Mouse (Mus musculus): Measurements from ENCODE around the gene Antxrl. TPM values are rescaled to one million over a fixed set of nuclear protein-coding genes. Genes with fewer than 3 reads are reported as not detected.

Gene Antxrl
- polyA plus RNA-seq (2015; fragmentation: Nextera tagmentation; extraction: Ambion mirVana) = not detected in 2 replicates

DNA sequence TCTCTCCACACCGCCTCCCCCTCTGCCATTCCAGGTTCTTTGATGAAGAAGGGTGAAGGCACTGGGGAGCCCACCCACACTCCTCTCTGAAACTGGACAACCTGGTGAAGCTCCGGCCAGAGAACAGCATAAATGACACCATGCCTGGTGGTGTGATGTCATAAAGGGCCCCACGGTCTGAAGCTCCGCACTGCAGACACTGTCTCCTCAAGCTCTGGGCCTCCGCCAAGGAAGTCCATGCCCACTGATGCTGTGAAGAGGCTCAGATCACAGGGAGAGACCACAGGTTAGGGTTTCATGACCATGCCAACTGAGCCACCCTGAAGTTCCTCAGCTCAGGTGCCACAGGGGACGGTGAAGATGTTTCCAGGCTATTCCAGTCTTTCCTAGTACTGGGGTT, at the start of gene Antxrl:
Antxrl (plus strand) TSS at position 192 of the 400 bp plus-strand sequence.
- Histone ChIP-seq H3K4me1 (replicated peaks; ENCODE audit: control insufficient read depth, insufficient read depth) (no peaks in the 10 kb centered on the region), H3K4me2 (replicated peaks; ENCODE audit: low read depth) (no peak within 1 kb of the TSS), H3K9ac (ENCODE audit: low read length) (no peak within 1 kb of the TSS), H3K4me3 (ENCODE audit: low read depth, low read length) (no peak within 1 kb of the TSS), H3K27ac (replicated peaks) (no peak within 1 kb of the TSS), H3K27me3 (ENCODE audit: control insufficient read depth, insufficient read depth, low read length) (no peaks in the 10 kb centered on the region), H3K9me3 (ENCODE audit: control insufficient read depth, low read length) (no peaks in the 10 kb centered on the region), H3K36me3 (ENCODE audit: control insufficient read depth, insufficient read depth, low read length) (no peaks in the 10 kb centered on the region)
- TF ChIP-seq EP300 (optimal IDR thresholded peaks at IDR 0.05) = no peak
- no peak for TF ChIP-seq CTCF (IDR thresholded peaks at IDR 0.05; ENCODE audit: low read depth)
- 89% methylated on average over 6 of the region's 6 CpGs for WGBS
- ATAC-seq (ENCODE audit: low FRiP score, low TSS enrichment) = no peak
- no peak for DNase-seq (ENCODE audit: low spot score)

DNA sequence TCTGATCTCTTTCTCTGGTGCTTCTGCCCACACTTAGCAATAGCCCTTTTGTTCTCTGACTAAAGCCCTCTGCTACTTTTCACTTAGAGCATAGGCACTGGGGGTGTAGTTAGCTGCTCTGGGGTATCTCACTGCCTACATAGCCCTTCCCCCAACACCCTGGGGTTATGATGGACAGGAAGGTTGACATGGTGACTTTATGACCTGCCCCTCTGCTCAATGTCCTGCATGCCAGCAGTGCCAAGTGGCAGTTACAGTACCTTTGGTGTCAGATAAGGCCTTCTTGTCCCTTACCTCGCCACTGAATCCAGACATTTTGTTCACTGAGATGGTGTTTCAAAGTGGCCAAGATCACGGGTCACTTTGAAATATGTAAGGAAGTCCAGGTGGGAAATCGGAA, 37.4 kb upstream of the Antxrl start, which contains the start of gene Gm30083:
Gm30083 (minus strand) TSS at position 120 of the 400 bp plus-strand sequence.
- H3K4me2 ChIP-seq (replicated peaks; ENCODE audit: low read depth) = no peak within 1 kb of the TSS
- H3K9me3 ChIP-seq (ENCODE audit: control insufficient read depth, low read length) = no peaks in the 10 kb centered on the region
- ATAC-seq (ENCODE audit: low FRiP score, low TSS enrichment) = no peak
- H3K36me3 ChIP-seq (ENCODE audit: control insufficient read depth, insufficient read depth, low read length) = no peaks in the 10 kb centered on the region
- no peak within 1 kb of the TSS for H3K27ac ChIP-seq (replicated peaks)
- no peak for TF ChIP-seq CTCF (IDR thresholded peaks at IDR 0.05; ENCODE audit: low read depth)
- TF ChIP-seq EP300 (optimal IDR thresholded peaks at IDR 0.05) = no peak
- DNase-seq (ENCODE audit: low spot score) = no peak
- no peak within 1 kb of the TSS for H3K4me3 ChIP-seq (ENCODE audit: low read depth, low read length)
- H3K9ac ChIP-seq (ENCODE audit: low read length) = no peak within 1 kb of the TSS
- WGBS = 79% methylated on average over 3 of the region's 3 CpGs
- H3K4me1 ChIP-seq (replicated peaks; ENCODE audit: control insufficient read depth, insufficient read depth) = no peaks in the 10 kb centered on the region
- no peaks in the 10 kb centered on the region for H3K27me3 ChIP-seq (ENCODE audit: control insufficient read depth, insufficient read depth, low read length)

DNA sequence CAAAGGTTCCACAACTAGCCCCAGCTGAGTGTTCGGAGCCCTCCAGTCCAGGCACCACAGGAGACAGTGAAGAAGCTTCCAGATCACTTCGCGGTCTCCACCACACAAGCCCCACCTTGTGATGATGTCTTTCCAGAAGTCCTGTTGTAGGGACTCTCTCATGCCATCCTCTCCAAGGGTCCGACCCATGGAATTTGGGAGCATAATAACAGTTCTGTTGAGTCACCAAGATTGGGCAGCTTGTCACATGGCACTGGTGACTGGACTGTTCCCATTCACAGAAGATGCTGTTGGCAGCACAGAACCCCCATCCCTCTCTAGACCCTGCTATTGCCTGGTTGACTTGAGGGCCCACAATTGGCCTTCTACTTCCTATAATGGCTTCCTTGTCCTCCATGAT, 36.1 kb upstream of the Antxrl start, which contains the start of gene Gm5460:
Gm5460 (plus strand) TSS at position 378 of the 400 bp plus-strand sequence.
- TF ChIP-seq EP300 (optimal IDR thresholded peaks at IDR 0.05) (no peak), CTCF (IDR thresholded peaks at IDR 0.05; ENCODE audit: low read depth) (no peak)
- Histone ChIP-seq H3K4me3 (ENCODE audit: low read depth, low read length) (no peak within 1 kb of the TSS), H3K27me3 (ENCODE audit: control insufficient read depth, insufficient read depth, low read length) (no peaks in the 10 kb centered on the region), H3K9ac (ENCODE audit: low read length) (no peak within 1 kb of the TSS), H3K4me2 (replicated peaks; ENCODE audit: low read depth) (no peak within 1 kb of the TSS), H3K36me3 (ENCODE audit: control insufficient read depth, insufficient read depth, low read length) (no peaks in the 10 kb centered on the region), H3K9me3 (ENCODE audit: control insufficient read depth, low read length) (no peaks in the 10 kb centered on the region), H3K27ac (replicated peaks) (no peak within 1 kb of the TSS), H3K4me1 (replicated peaks; ENCODE audit: control insufficient read depth, insufficient read depth) (no peaks in the 10 kb centered on the region)
- DNase-seq (ENCODE audit: low spot score) (no peak), ATAC-seq (ENCODE audit: low FRiP score, low TSS enrichment) (no peak)
- 91% methylated on average over 4 of the region's 4 CpGs for WGBS

DNA sequence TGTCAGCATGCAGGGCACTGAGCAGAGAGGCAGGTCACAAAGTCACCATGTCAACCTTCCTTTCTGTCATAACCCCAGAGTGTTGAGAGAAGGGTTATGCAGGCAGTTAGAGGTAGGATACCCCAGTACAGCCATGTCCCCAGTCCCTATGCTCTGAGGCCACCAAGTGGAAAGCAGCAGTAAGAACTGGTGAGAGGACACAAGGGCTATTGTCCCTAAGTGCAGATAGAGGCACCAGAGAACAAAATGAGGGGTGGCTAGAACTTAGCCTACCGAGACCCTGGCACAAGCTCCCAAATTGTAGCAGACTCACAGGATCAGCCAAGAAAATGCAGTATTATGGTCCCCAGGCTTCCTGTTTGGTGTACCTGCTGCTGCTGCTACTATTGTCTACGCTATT, 35.6 kb upstream of the Antxrl start:
- no peak for ATAC-seq (ENCODE audit: low FRiP score, low TSS enrichment)
- 87% methylated on average over 2 of the region's 2 CpGs for WGBS
- no peak for TF ChIP-seq EP300 (optimal IDR thresholded peaks at IDR 0.05)
- TF ChIP-seq CTCF (IDR thresholded peaks at IDR 0.05; ENCODE audit: low read depth) = no peak
- no peaks in the 10 kb centered on the region for H3K27me3 ChIP-seq (ENCODE audit: control insufficient read depth, insufficient read depth, low read length)
- H3K4me3 ChIP-seq (ENCODE audit: low read depth, low read length) = no peak overlapping the region
- DNase-seq (ENCODE audit: low spot score) = no peak
- no peaks in the 10 kb centered on the region for H3K9me3 ChIP-seq (ENCODE audit: control insufficient read depth, low read length)
- no peaks in the 10 kb centered on the region for H3K4me1 ChIP-seq (replicated peaks; ENCODE audit: control insufficient read depth, insufficient read depth)
- no peak overlapping the region for H3K4me2 ChIP-seq (replicated peaks; ENCODE audit: low read depth)
- no peak overlapping the region for H3K27ac ChIP-seq (replicated peaks)
- no peak overlapping the region for H3K9ac ChIP-seq (ENCODE audit: low read length)
- H3K36me3 ChIP-seq (ENCODE audit: control insufficient read depth, insufficient read depth, low read length) = no peaks in the 10 kb centered on the region

DNA sequence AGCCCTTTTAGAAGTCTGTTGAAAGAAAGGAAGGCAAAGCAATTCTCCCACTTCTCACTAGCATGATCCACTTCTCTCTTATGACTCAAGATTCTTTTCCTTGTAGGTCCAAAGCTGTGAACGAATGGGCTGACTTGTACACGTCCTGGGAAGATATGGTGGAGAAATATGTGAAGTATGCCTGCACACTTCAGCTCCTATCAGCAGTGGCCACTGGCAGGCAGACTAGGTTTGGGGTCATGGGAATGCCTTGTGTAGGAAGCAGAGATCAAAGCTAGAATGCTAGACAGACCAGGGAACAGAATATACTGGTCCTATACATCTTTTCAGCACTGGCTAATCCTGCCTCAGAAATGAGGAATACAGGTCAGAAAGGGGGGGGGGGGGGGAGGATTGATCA, 25.8 kb upstream of the Antxrl start:
- no peak for DNase-seq (ENCODE audit: low spot score)
- Histone ChIP-seq H3K4me3 (ENCODE audit: low read depth, low read length) (no peak overlapping the region), H3K9ac (ENCODE audit: low read length) (no peak overlapping the region), H3K4me1 (replicated peaks; ENCODE audit: control insufficient read depth, insufficient read depth) (no peaks in the 10 kb centered on the region), H3K36me3 (ENCODE audit: control insufficient read depth, insufficient read depth, low read length) (no peaks in the 10 kb centered on the region), H3K27me3 (ENCODE audit: control insufficient read depth, insufficient read depth, low read length) (no peaks in the 10 kb centered on the region), H3K4me2 (replicated peaks; ENCODE audit: low read depth) (no peak overlapping the region), H3K9me3 (ENCODE audit: control insufficient read depth, low read length) (no peaks in the 10 kb centered on the region), H3K27ac (replicated peaks) (no peak overlapping the region)
- 46% methylated on average over 2 of the region's 2 CpGs for WGBS
- TF ChIP-seq EP300 (optimal IDR thresholded peaks at IDR 0.05) (no peak), CTCF (IDR thresholded peaks at IDR 0.05; ENCODE audit: low read depth) (no peak)
- no peak for ATAC-seq (ENCODE audit: low FRiP score, low TSS enrichment)

DNA sequence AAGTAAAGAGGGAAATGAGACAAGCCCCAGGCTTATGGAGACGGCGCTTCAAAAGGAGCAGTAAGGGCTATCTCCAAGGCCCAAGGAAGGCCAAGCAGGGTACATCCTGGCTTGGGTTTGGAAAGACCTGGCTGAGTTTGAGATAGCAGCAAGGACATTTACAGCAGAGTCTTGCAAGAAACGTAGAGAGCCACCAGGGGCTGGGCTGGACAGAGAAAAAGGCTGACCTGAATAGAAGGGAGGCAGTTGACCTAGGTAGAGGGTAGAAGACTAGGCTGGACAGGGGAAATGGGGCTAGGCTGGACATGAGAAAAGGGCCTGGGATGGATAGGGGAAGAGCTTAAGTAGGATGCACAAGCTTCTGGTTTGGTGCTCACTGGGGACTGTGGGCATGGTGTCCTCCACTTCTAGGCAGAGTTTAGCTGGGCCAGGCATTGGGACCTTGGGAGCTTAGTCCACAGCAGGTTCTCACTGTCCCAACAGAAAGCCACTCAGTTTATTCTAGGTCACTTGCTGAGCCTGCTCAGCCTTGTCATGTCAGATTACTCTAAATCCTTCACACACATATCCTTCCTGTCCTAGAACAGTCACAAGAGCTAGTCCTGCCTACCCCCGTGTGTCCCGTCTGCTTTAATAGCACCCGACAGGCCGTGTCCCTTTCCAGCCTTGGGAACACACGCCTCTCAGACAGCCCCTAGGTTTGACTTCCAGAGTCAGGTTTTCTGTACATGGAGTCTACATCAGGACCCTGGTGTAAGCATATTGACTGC, 18.5 kb upstream of the Antxrl start:
- DNase-seq (ENCODE audit: low spot score) = no peak
- no peak overlapping the region for H3K9ac ChIP-seq (ENCODE audit: low read length)
- TF ChIP-seq EP300 (optimal IDR thresholded peaks at IDR 0.05) = no peak
- TF ChIP-seq CTCF (IDR thresholded peaks at IDR 0.05; ENCODE audit: low read depth) = no peak
- H3K4me2 ChIP-seq (replicated peaks; ENCODE audit: low read depth) = no peak overlapping the region
- no peaks in the 10 kb centered on the region for H3K9me3 ChIP-seq (ENCODE audit: control insufficient read depth, low read length)
- WGBS = 85% methylated on average over 8 of the region's 8 CpGs
- no peaks in the 10 kb centered on the region for H3K4me1 ChIP-seq (replicated peaks; ENCODE audit: control insufficient read depth, insufficient read depth)
- no peaks in the 10 kb centered on the region for H3K36me3 ChIP-seq (ENCODE audit: control insufficient read depth, insufficient read depth, low read length)
- no peaks in the 10 kb centered on the region for H3K27me3 ChIP-seq (ENCODE audit: control insufficient read depth, insufficient read depth, low read length)
- no peak overlapping the region for H3K27ac ChIP-seq (replicated peaks)
- no peak overlapping the region for H3K4me3 ChIP-seq (ENCODE audit: low read depth, low read length)
- ATAC-seq (ENCODE audit: low FRiP score, low TSS enrichment) = no peak
